Mouse (Mus musculus): ENCODE results near the gene Rwdd1.

DNA sequence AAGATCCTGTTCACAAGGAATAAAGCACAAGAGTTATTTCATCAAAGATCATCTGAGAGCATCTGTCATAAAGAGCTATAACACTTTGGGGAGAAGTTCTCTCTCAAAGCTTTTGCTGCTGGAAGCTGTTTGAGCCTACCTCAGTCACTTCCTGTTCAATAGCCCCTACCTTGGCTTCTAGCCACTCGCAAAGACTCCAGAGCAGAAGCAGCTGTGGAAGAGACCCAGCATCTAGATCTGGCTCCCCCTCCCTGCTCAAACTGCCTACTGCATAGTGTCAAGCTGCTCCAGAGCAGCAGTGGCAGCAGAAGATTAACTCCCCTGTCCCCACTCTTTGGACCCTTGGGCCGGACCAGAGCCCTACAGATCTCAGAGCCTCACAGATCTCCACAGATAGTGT lies 34.6 kb upstream of the Rwdd1 start:
- TF ChIP-seq GATA1 (IDR thresholded peaks at IDR 0.05; ENCODE audit: borderline replicate concordance, low read length) = no peak
- no peak for TF ChIP-seq CTCF (IDR thresholded peaks at IDR 0.05; ENCODE audit: low read depth, low read length)
- no peak for TF ChIP-seq GATA2 (IDR thresholded peaks at IDR 0.05; ENCODE audit: borderline replicate concordance, low read depth, low read length)
- TF ChIP-seq TAL1 (conservative IDR thresholded peaks at IDR 0.05; ENCODE audit: low read depth, low read length) = no peak

All from G1E (cell line).